Mouse (Mus musculus): ENCODE measurements around the gene Rara.

Rara gene

GRCm38 (mm10) chr11:98974871-98975719 is 47.5 kb downstream of the Rara start:
- no peaks in the 10 kb centered on the region for H3K9me3 ChIP-seq (ENCODE audit: low read length)
- peaks cover 49% of the 10 kb centered on the region for H3K36me3 ChIP-seq (ENCODE audit: insufficient read depth, low read length)
- TF ChIP-seq CTCF (conservative IDR thresholded peaks at IDR 0.05; ENCODE audit: low read length) (peak; percentile 77), POU5F1 (IDR thresholded peaks at IDR 0.05; ENCODE audit: borderline replicate concordance, low read length) (no peak), NANOG (IDR thresholded peaks at IDR 0.05; ENCODE audit: borderline replicate concordance, low read length) (no peak)
- H3K4me1 ChIP-seq (replicated peaks; ENCODE audit: low read depth, low read length): peaks cover 70% of the 10 kb centered on the region
- no peak overlapping the region for H3K4me3 ChIP-seq (replicated peaks; ENCODE audit: low read length)
- H3K27me3 ChIP-seq (ENCODE audit: insufficient read depth, low read length): peaks cover 22% of the 10 kb centered on the region

GRCm38 (mm10) chr11:98978526-98979148 is 51.0 kb downstream of the Rara start:
- TF ChIP-seq NANOG (IDR thresholded peaks at IDR 0.05; ENCODE audit: borderline replicate concordance, low read length) (no peak), CTCF (conservative IDR thresholded peaks at IDR 0.05; ENCODE audit: low read length) (no peak), POU5F1 (IDR thresholded peaks at IDR 0.05; ENCODE audit: borderline replicate concordance, low read length) (no peak)
- Histone ChIP-seq H3K4me3 (replicated peaks; ENCODE audit: low read length) (no peak overlapping the region; the same call in 1 of the 2 replicates), H3K36me3 (ENCODE audit: insufficient read depth, low read length) (peaks cover 13% of the 10 kb centered on the region), H3K4me1 (replicated peaks; ENCODE audit: low read depth, low read length) (peaks cover 58% of the 10 kb centered on the region), H3K9me3 (ENCODE audit: low read length) (no peaks in the 10 kb centered on the region), H3K27me3 (ENCODE audit: insufficient read depth, low read length) (peaks cover 56% of the 10 kb centered on the region)

DNA sequence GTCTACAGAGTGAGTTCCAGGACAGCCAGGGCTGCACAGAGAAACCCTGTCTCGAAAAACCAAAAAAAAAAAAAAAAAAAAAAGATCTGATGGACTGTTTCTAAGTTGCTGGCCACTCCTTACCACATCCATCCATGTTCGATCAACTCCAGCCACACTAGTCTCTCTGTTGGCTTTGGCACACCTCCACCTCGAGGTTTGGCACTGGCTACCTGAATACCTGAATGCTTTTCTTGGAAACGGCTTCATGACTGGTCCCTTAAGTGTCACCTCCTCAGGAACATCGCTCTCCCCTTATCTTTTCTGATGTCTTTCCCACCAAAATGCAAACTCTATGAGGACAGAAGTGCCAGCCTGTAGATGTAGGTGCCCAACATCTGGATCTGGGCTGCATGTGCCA is 51.7 kb downstream of the Rara start:
- Histone ChIP-seq H3K4me1 (replicated peaks; ENCODE audit: low read depth, low read length) (peaks cover 59% of the 10 kb centered on the region), H3K36me3 (ENCODE audit: insufficient read depth, low read length) (peaks cover 6% of the 10 kb centered on the region), H3K4me3 (replicated peaks; ENCODE audit: low read length) (no peak overlapping the region), H3K9me3 (ENCODE audit: low read length) (no peaks in the 10 kb centered on the region), H3K27me3 (ENCODE audit: insufficient read depth, low read length) (peaks cover 63% of the 10 kb centered on the region)
- TF ChIP-seq CTCF (conservative IDR thresholded peaks at IDR 0.05; ENCODE audit: low read length) (no peak), POU5F1 (IDR thresholded peaks at IDR 0.05; ENCODE audit: borderline replicate concordance, low read length) (no peak), NANOG (IDR thresholded peaks at IDR 0.05; ENCODE audit: borderline replicate concordance, low read length) (no peak)

- Histone ChIP-seq H3K9me3 (ENCODE audit: low read length) (no peaks in the 10 kb centered on the region), H3K4me1 (replicated peaks; ENCODE audit: low read depth, low read length) (peaks cover 71% of the 10 kb centered on the region)
- TF ChIP-seq POU5F1 (IDR thresholded peaks at IDR 0.05; ENCODE audit: borderline replicate concordance, low read length) (no peak), NANOG (IDR thresholded peaks at IDR 0.05; ENCODE audit: borderline replicate concordance, low read length) (no peak), CTCF (conservative IDR thresholded peaks at IDR 0.05; ENCODE audit: low read length) (no peak)
Measured at GRCm38 (mm10) chr11:98981289-98981996, 53.8 kb downstream of the Rara start.

GRCm38 (mm10) chr11:98981997-98982772 is 54.6 kb downstream of the Rara start:
- TF ChIP-seq CTCF (conservative IDR thresholded peaks at IDR 0.05; ENCODE audit: low read length) (no peak; the same call in 1 of the 2 replicates), NANOG (IDR thresholded peaks at IDR 0.05; ENCODE audit: borderline replicate concordance, low read length) (no peak), POU5F1 (IDR thresholded peaks at IDR 0.05; ENCODE audit: borderline replicate concordance, low read length) (no peak)
- H3K36me3 ChIP-seq (ENCODE audit: insufficient read depth, low read length): no peaks in the 10 kb centered on the region
- H3K4me1 ChIP-seq (replicated peaks; ENCODE audit: low read depth, low read length): peaks cover 77% of the 10 kb centered on the region
- no peaks in the 10 kb centered on the region for H3K9me3 ChIP-seq (ENCODE audit: low read length)
- peaks cover 64% of the 10 kb centered on the region for H3K27me3 ChIP-seq (ENCODE audit: insufficient read depth, low read length)
- H3K4me3 ChIP-seq (replicated peaks; ENCODE audit: low read length): peak overlapping the region; percentile 86

More at GRCm38 (mm10) chr11:98981289-98981996, 53.8 kb downstream of the Rara start:
- peaks cover 64% of the 10 kb centered on the region for H3K27me3 ChIP-seq (ENCODE audit: insufficient read depth, low read length)
- peak overlapping the region; percentile 86 for H3K4me3 ChIP-seq (replicated peaks; ENCODE audit: low read length)
- H3K36me3 ChIP-seq (ENCODE audit: insufficient read depth, low read length): no peaks in the 10 kb centered on the region

- H3K36me3 ChIP-seq (ENCODE audit: insufficient read depth, low read length): 0 out of 2 replicates have a peak, but pooled peaks cover 2% of the 10 kb centered on the region
- peak within 1 kb of the TSS; percentile 86 for H3K4me3 ChIP-seq (replicated peaks; ENCODE audit: low read length)
- peaks cover 72% of the 10 kb centered on the region for H3K4me1 ChIP-seq (replicated peaks; ENCODE audit: low read depth, low read length)
- no peaks in the 10 kb centered on the region for H3K9me3 ChIP-seq (ENCODE audit: low read length)
- TF ChIP-seq CTCF (conservative IDR thresholded peaks at IDR 0.05; ENCODE audit: low read length) (no peak), POU5F1 (IDR thresholded peaks at IDR 0.05; ENCODE audit: borderline replicate concordance, low read length) (no peak), NANOG (IDR thresholded peaks at IDR 0.05; ENCODE audit: borderline replicate concordance, low read length) (no peak)
- H3K27me3 ChIP-seq (ENCODE audit: insufficient read depth, low read length): peaks cover 62% of the 10 kb centered on the region
Measured at GRCm38 (mm10) chr11:98982773-98983133, 55.1 kb downstream of the Rara start, which contains the start of gene Gjd3. TSS of gene Gjd3 (minus strand) at chr11:98983016.

DNA sequence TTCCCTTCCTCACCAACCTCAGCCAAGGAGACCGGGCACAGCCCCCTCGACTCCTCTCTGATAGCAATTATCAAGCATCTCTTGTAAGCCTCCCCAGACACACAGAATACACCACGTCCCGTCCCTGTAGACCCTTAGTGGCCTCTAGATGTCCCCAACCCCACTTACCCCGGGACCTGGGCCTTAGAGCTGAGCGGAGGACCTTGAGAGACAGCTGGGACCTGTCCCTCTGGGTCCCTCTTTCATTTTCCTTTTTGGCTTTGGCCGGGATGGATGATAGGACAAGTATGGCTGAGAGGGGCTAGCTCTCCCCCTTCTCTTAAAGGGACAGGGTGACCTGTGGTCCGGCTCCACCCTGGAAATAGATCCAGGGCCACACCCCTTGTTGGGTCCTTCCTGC is 55.9 kb downstream of the Rara start:
- H3K27me3 ChIP-seq (ENCODE audit: insufficient read depth, low read length): peaks cover 57% of the 10 kb centered on the region
- no peak for TF ChIP-seq NANOG (IDR thresholded peaks at IDR 0.05; ENCODE audit: borderline replicate concordance, low read length)
- TF ChIP-seq CTCF (conservative IDR thresholded peaks at IDR 0.05; ENCODE audit: low read length): no peak
- TF ChIP-seq POU5F1 (IDR thresholded peaks at IDR 0.05; ENCODE audit: borderline replicate concordance, low read length): no peak
- H3K4me3 ChIP-seq (replicated peaks; ENCODE audit: low read length): peak overlapping the region; percentile 35; the same call in 1 of the 2 replicates
- peaks cover 3% of the 10 kb centered on the region for H3K36me3 ChIP-seq (ENCODE audit: insufficient read depth, low read length)
- H3K4me1 ChIP-seq (replicated peaks; ENCODE audit: low read depth, low read length): peaks cover 64% of the 10 kb centered on the region
- no peaks in the 10 kb centered on the region for H3K9me3 ChIP-seq (ENCODE audit: low read length)

Data from E14TG2a.4 (cell line).